Mouse (Mus musculus) kidney, embryonic 14.5 days (tissue): ENCODE data around the gene Skor1. TPM values are rescaled to one million over a fixed set of nuclear protein-coding genes. Genes with fewer than 3 reads are reported as not detected.
A peak's percentile ranks its signal among the peaks of the same experiment; 100 is the strongest.

Source experiments
- ATAC-seq: fragments of 200-750 bp; cut with Nextera tagmentation; 2 replicates; pipeline ENCODE4 v1.8.0; 2017; ENCODE audit warnings: moderate number of reproducible peaks, mild to moderate bottlenecking, moderate TSS enrichment, moderate library complexity; ENCODE audit not compliant: low FRiP score, low TSS enrichment
- H3K27ac ChIP-seq: fragments of 300-500 bp; sonication (generic); 2 replicates; pipeline ENCODE4 v1.5.1; 2014; ENCODE audit warnings: low read depth, mild to moderate bottlenecking, low read length, moderate library complexity, mixed read lengths
- H3K27me3 ChIP-seq: fragments of 300-500 bp; sonication (generic); 2 replicates; pipeline ENCODE4 v1.6.1; 2014; ENCODE audit warnings: mild to moderate bottlenecking, low read length; ENCODE audit not compliant: control insufficient read depth, insufficient read depth
- H3K36me3 ChIP-seq: fragments of 300-500 bp; sonication (generic); 2 replicates; pipeline ENCODE4 v1.6.1; 2014; ENCODE audit warnings: low read length, mixed read lengths; ENCODE audit not compliant: control insufficient read depth, insufficient read depth
- H3K4me1 ChIP-seq: fragments of 300-500 bp; sonication (generic); 2 replicates; pipeline ENCODE4 v1.6.1; 2014; ENCODE audit warnings: low read length, mixed read lengths; ENCODE audit not compliant: control insufficient read depth, insufficient read depth
- H3K4me2 ChIP-seq: fragments of 300-500 bp; sonication (generic); replicated peaks from 2 replicates; pipeline ENCODE4 v1.6.1; 2014; ENCODE audit warnings: low read depth, mild to moderate bottlenecking, low read length
- H3K4me3 ChIP-seq: fragments of 300-500 bp; sonication (generic); 2 replicates; pipeline ENCODE4 v1.5.1; 2014; ENCODE audit warnings: mild to moderate bottlenecking, low read length
- H3K9ac ChIP-seq: fragments of 300-500 bp; sonication (generic); 2 replicates; pipeline ENCODE4 v1.6.1; 2014; ENCODE audit warnings: low read depth, mild to moderate bottlenecking, low read length, moderate library complexity
- H3K9me3 ChIP-seq: fragments of 300-500 bp; sonication (generic); 2 replicates; pipeline ENCODE4 v1.6.1; 2016; ENCODE audit warnings: low read length; ENCODE audit not compliant: control insufficient read depth
- WGBS: fragments of 180-500 bp; shearing (Covaris S2); extraction: QIAGEN DNeasy Blood & Tissue Kit; methylation state at CpG from one replicate; pipeline ENCODE4 v1.1.7; 2014; 5-methylcytosine and 5-hydroxymethylcytosine counted together
- polyA plus RNA-seq: library from polyadenylated mRNA; unstranded; fragments of >200 nt; fragmentation: Nextera tagmentation; extraction: Ambion mirVana; gene quantifications from 2 replicates; pipeline ENCODE4 v1.2.1, GENCODE M21; 2014

Skor1 gene
- polyA plus RNA-seq, 1 experiment from 2014 or later = not detected

- peak overlapping the region; percentile 65 for H3K9ac ChIP-seq
- H3K27me3 ChIP-seq = no peaks in the 10 kb centered on the region
- peak overlapping the region; percentile 90 for H3K27ac ChIP-seq
- ATAC-seq = peak; percentile 89
- H3K4me3 ChIP-seq = peak overlapping the region; percentile 44
- no peaks in the 10 kb centered on the region for H3K9me3 ChIP-seq
- H3K4me1 ChIP-seq = peaks cover 10% of the 10 kb centered on the region; the same call in 1 of the 2 replicates
- H3K4me2 ChIP-seq = peak overlapping the region; percentile 49
- under 1% methylated on average over 34 of the region's 34 CpGs for WGBS
- H3K36me3 ChIP-seq = no peaks in the 10 kb centered on the region
These were observed 39.6 kb downstream of the Skor1 start for GRCm38 (mm10) chr9:63109020-63109781.

GRCm38 (mm10) chr9:63108580-63108979, 40.2 kb downstream of the Skor1 start:
- ATAC-seq = 0 out of 2 replicates have a peak, but pooled peaks have one; percentile 34
- Histone ChIP-seq H3K9ac (peak overlapping the region; percentile 65; the same call in 1 of the 2 replicates), H3K9me3 (no peaks in the 10 kb centered on the region), H3K4me3 (peak overlapping the region; percentile 44), H3K4me1 (peaks cover 10% of the 10 kb centered on the region; the same call in 1 of the 2 replicates), H3K36me3 (no peaks in the 10 kb centered on the region), H3K27me3 (no peaks in the 10 kb centered on the region), H3K4me2 (peak overlapping the region; percentile 49), H3K27ac (peak overlapping the region; percentile 90)
- 43% methylated on average over 4 of the region's 4 CpGs for WGBS

DNA sequence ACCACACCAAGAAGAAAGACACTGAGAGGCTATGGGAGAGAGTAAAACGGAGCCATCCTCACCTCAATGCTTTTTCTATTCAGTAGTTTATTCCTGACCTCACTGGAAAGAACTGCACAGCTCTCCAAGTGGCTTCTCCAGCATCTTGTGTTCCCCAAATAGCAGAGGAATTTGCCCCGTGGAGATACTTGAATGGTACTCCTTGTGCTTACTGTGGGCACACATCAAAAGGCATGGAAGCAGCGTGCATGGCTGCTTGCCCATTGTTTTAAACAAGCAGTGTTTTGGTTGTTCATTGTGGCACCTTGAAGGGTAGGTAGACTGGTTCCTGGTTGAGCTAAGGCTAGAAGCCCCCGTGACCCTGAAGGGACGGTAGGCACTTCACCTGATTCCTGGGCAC, 48.1 kb downstream of the Skor1 start:
- Histone ChIP-seq H3K4me2 (no peak overlapping the region), H3K4me1 (no peaks in the 10 kb centered on the region), H3K9me3 (no peaks in the 10 kb centered on the region), H3K27ac (no peak overlapping the region), H3K27me3 (no peaks in the 10 kb centered on the region), H3K9ac (no peak overlapping the region), H3K4me3 (no peak overlapping the region), H3K36me3 (no peaks in the 10 kb centered on the region)
- no peak for ATAC-seq
- 90% methylated on average over 5 of the region's 5 CpGs for WGBS

GRCm38 (mm10) chr9:63099876-63100275, 48.9 kb downstream of the Skor1 start:
- H3K9me3 ChIP-seq = no peaks in the 10 kb centered on the region
- H3K27me3 ChIP-seq = no peaks in the 10 kb centered on the region
- ATAC-seq = no peak
- H3K36me3 ChIP-seq = no peaks in the 10 kb centered on the region
- H3K4me2 ChIP-seq = no peak overlapping the region
- no peak overlapping the region for H3K27ac ChIP-seq
- H3K4me3 ChIP-seq = no peak overlapping the region
- no peak overlapping the region for H3K9ac ChIP-seq
- no peaks in the 10 kb centered on the region for H3K4me1 ChIP-seq

DNA sequence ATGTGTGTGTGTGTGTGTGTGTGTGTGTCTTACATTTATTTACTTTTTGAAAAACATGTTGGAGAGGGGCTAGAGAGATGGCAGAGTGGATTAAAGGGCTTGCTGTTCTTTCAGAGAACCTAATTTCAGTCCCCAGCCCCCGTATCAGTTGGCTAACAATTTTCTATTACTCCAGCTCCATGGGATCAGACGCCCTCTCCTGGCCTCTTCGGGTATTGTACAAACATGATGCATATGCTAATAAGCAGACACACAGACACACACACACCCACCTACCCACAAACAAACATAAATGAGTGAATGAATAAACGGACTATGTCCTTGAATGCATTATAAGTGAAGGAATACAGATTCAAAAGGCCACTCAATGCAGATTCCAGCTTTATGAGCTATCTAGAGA, 49.4 kb downstream of the Skor1 start:
- Histone ChIP-seq H3K27ac (no peak overlapping the region), H3K4me1 (no peaks in the 10 kb centered on the region), H3K27me3 (no peaks in the 10 kb centered on the region), H3K36me3 (no peaks in the 10 kb centered on the region), H3K4me3 (no peak overlapping the region), H3K4me2 (no peak overlapping the region), H3K9ac (no peak overlapping the region), H3K9me3 (no peaks in the 10 kb centered on the region)
- no peak for ATAC-seq
- 93% methylated on average over 4 of the region's 4 CpGs for WGBS

DNA sequence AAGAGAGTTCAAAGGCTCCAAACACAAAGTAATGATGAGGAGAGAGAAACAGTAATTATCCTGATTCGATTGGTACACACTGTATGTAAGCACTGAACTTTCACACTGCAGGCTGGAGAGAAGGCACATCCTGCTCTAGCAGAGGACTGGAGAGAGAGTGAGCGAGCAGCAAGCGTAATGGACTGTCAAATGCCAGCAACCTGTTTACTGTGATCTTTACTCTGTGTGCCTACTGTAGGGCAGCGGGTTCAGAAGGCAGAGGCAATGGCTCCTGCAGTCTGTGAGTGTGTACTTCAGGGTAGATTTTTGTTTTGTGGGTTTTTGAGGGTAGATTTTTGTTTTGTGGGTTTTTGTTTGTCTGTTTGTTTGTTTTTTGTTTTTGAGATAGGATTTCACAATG, 49.9 kb downstream of the Skor1 start:
- no peak for ATAC-seq
- H3K9ac ChIP-seq = no peak overlapping the region
- no peaks in the 10 kb centered on the region for H3K36me3 ChIP-seq
- no peaks in the 10 kb centered on the region for H3K27me3 ChIP-seq
- WGBS = 78% methylated on average over 4 of the region's 4 CpGs
- H3K4me2 ChIP-seq = no peak overlapping the region
- H3K27ac ChIP-seq = no peak overlapping the region
- no peaks in the 10 kb centered on the region for H3K4me1 ChIP-seq
- H3K4me3 ChIP-seq = no peak overlapping the region
- no peaks in the 10 kb centered on the region for H3K9me3 ChIP-seq

GRCm38 (mm10) chr9:63097204-63097603, 51.6 kb downstream of the Skor1 start:
- peaks cover 8% of the 10 kb centered on the region for H3K4me1 ChIP-seq
- no peaks in the 10 kb centered on the region for H3K9me3 ChIP-seq

DNA sequence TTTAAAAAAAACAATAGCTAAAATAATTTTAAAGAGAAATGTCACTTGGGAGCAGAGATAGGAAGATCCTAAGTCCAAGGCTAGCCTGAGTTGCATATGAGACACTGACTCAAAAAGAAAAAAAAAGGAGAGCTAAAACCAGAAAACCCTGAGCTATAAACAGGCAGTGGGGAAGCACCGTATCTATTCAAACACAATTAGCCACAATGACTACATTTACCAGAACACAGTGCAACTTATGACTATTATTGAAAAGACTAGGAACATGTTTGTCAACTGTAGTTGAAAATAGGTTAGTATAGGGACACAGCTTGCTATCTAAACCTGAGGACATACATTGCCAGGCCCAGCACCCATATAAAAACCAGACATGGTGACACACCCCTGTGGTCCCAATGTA, 54.7 kb downstream of the Skor1 start:
- 86% methylated on average over 1 of the region's 1 CpGs for WGBS
- Histone ChIP-seq H3K9me3 (no peaks in the 10 kb centered on the region), H3K4me2 (no peak overlapping the region), H3K27me3 (no peaks in the 10 kb centered on the region), H3K36me3 (no peaks in the 10 kb centered on the region), H3K4me3 (no peak overlapping the region), H3K4me1 (peaks cover 21% of the 10 kb centered on the region), H3K27ac (no peak overlapping the region), H3K9ac (no peak overlapping the region)
- ATAC-seq = no peak

More at GRCm38 (mm10) chr9:63097204-63097603, 51.6 kb downstream of the Skor1 start:
- Histone ChIP-seq H3K4me2 (no peak overlapping the region), H3K27ac (no peak overlapping the region), H3K4me3 (no peak overlapping the region), H3K36me3 (no peaks in the 10 kb centered on the region), H3K27me3 (no peaks in the 10 kb centered on the region), H3K9ac (no peak overlapping the region)
- WGBS = 83% methylated on average over 1 of the region's 1 CpGs
- no peak for ATAC-seq

GRCm38 (mm10) chr9:63092567-63092966, 56.2 kb downstream of the Skor1 start:
- peak overlapping the region; percentile 28; the same call in 1 of the 2 replicates for H3K4me3 ChIP-seq
- no peaks in the 10 kb centered on the region for H3K36me3 ChIP-seq
- peak overlapping the region; percentile 93 for H3K27ac ChIP-seq
- H3K9me3 ChIP-seq = no peaks in the 10 kb centered on the region
- ATAC-seq = no peak
- H3K4me2 ChIP-seq = peak overlapping the region; percentile 46
- 10% methylated on average over 6 of the region's 6 CpGs for WGBS
- peak overlapping the region; percentile 25; the same call in 1 of the 2 replicates for H3K9ac ChIP-seq
- no peaks in the 10 kb centered on the region for H3K27me3 ChIP-seq
- peaks cover 21% of the 10 kb centered on the region for H3K4me1 ChIP-seq
